Mouse (Mus musculus) brain, embryonic 18.5 days (tissue): ENCODE measurements at regions not wholly inside any gene's neighbourhood (a gene's known extent, or its start where the extent isn't known, plus 50 kb on each side); places are given as distances from the start of the nearest gene placed in this dataset.

Experiments
- DNase-seq: peaks from one replicate; pipeline ENCODE4 v3.0.0-alpha.2; 2012; ENCODE audit warnings: low read depth, low spot score

DNA sequence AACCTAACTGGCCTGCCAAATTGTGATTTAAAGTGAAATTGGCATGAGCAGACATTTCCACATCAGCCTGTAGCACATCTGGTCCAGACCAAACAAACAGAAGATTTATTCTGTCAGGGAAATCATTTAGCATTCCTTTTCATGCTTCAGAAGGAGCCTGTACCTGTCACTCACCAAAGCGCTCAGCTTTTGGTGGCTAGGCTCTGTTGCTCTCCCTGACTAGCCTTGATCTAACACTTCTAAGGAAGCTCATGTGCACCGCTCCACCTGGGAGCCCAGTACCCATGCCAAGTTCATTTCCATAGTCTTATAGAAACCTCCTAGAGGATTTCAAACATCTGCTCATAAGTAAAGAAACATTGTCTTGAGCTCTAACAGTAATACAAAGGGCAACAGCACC lies 253.8 kb upstream of the Tfap2d start:
- no peak for DNase-seq

GRCm38 (mm10) chr1:18857457-18857856 lies 245.4 kb upstream of the Tfap2d start:
- DNase-seq, result peak; percentile 22

DNA sequence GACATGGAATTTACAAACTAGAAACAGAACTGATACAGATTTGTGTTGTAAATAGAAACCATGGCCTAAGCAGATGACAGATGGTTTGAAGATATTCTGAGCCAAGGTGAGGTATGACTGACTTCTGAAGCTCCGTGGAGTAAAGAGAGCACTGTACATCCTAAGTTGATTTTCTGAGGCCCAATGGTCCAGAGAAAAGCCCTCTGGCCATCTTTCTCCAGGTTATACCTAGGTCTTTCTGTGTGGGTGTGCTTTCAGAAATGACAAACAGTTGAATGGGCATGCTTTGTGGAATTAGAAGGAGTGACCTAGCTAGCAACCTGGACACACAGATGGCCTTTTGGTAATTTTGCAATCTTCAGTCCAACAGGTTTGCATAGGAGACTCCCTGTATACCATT lies 199.6 kb upstream of the Tfap2d start:
- no peak for DNase-seq

DNA sequence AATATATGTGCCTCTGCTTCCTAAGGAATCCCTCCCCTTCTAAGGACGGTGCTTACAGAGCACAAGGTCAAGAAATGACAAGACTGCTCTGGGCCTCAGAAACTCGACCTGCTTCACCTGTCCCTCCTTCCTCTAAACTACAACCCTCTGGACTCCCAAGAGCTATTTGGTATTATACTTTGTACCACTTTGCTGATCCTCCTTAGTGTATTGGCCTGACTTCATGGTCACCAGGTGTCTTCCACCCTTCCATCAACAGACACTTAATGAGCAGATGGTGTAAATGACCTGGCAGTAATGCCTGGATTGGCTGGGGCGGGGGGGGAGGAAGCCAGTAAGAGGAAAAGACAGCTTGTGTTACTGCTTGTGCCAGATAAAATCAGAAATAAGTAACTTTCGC lies 199.1 kb upstream of the Tfap2d start:
- no peak for DNase-seq

DNA sequence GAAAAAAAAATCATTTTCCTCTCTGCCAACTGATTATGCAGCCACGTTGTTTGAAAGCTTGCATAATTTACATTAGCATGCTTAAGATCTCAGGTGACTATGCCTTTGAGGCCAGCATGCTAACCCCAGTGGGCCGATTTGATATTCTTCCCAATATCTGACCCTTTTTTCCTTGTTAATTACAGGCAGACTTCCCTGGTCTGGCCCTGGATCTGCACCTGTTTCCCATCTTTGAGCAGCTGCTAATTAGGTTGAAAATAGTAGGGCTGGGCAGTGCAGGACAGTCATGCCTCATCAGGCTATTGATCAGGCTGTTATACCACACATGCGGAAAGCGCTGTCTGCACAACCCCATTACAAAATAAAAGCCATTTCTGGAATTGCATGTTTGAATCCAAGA lies 191.2 kb upstream of the Tfap2d start:
- DNase-seq, result no peak

DNA sequence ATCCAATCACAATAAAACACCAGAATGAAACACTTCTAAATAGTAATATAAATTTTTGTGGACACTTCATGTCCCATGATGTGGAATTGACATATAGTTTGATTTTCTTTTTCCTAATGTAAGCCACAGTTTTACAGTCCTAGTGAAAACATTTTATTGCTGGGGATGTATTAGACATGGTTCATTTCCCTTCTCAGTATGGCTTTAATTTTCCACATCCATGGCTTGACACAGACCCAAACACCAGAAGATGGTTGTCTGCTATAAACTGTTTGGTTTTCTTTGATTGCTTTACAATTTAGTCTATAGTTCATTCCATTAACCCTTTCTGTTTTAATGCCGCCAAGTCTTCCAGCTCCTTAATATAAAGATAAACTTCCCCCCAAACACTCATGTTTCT lies 146.5 kb upstream of the Tfap2d start:
- DNase-seq, result no peak

GRCm38 (mm10) chr1:18956975-18957374 lies 145.8 kb upstream of the Tfap2d start:
- DNase-seq, result no peak

DNA sequence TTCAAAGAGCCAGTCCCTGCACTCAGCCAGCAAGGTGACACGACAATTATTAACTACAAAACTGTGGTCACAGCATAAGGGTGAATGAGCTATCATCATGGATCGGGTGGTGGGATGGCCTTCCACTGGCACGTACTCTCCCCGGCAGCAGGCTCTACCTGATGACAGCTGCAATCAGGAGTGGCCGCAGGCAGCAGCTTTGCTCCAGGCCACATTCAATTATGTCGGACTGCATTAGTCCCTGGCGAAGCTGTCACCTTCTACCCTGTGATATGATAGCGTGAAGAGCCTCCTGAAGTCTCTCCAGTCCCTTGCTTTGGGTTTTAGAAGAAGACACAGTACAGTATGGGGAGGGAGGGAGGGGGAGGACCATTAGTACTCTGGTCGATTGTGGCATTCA lies 141.4 kb upstream of the Tfap2d start:
- DNase-seq, result no peak

- DNase-seq, result no peak
These were observed 140.9 kb upstream of the Tfap2d start for GRCm38 (mm10) chr1:18961889-18962288.

DNA sequence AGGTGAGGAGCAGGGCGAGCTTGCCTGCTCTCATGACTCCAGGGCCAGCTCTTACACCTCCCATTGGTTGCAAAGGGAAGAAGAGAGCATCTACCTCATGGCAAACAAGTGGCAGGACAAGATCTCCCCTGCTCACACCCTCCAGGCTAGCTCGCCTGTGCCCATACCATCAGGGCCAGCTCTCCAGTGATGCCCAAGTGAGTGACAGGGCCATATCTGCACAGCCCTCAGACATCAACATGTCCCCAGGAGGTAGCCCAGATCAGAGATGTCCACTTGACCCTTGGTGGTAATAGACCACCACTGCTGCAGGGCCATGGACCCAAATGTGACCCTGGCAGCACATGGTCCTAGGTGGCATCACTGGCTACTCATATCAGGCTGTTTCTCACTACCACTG lies 133.9 kb upstream of the Tfap2d start:
- no peak for DNase-seq

- DNase-seq, result no peak
These were observed 132.6 kb upstream of the Tfap2d start for GRCm38 (mm10) chr1:18970173-18970572.

DNA sequence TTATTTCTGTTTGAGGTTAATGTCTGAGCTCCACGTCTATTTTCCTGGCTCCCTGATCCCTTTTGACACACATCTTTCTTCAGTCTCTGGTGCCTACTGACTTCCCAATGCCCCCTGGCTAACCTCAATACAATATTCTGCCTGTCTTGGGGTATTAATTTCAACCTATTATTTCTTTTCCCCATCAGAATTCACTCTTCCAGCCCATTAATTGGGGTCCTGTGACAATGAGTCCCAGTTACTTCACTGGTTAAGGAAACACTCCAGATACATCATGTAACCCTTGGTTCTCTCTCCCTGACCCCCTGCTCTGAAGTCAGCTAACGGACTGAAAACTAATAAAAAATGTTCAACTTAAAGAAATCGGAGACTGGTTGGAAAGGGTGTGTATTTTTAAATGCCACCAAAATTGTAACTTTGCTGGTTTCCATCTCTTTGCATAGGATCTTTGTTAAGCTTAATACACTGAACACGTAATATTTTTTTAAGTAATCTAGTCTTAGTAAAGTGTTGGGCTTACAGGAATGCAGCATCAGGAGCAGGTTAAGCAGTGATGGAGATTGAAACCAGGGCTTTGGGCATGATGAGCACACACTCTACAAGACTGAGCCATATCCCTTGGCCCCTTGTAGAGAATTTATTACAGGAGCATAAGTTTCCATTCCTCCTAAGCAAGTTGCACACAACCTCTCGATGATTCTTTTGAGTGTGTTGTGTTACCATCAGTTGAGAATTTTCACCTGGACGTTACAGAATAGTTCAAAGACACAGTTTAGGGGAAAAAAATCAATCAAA lies 128.8 kb upstream of the Tfap2d start:
- no peak for DNase-seq

DNA sequence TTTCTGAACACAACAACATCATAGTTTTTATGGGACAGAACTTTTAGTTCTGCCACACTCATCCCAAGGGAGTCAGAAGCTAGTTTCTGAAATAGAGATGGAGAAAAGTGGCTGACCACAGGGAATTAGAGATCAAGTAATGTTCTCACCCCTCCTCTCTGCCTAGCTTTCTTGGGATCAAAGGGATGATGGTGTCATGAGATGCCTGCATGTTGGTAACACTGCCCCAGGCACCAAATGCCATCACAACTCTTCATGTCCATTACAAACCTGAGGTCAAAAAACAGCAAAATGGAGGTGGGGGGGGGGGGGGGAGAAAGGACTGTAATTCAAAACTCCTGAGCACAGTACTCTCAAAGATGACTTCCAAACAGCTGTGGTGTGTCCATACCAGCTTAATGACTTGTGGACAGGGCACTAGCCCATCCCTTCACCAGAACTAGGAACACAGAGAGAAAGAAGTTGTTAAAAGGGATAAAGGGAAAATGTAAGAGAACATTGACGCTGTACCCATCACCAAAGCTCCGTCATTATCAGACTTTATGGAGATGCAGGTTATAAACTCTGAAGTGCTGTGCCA lies 127.9 kb upstream of the Tfap2d start:
- DNase-seq, result no peak

DNA sequence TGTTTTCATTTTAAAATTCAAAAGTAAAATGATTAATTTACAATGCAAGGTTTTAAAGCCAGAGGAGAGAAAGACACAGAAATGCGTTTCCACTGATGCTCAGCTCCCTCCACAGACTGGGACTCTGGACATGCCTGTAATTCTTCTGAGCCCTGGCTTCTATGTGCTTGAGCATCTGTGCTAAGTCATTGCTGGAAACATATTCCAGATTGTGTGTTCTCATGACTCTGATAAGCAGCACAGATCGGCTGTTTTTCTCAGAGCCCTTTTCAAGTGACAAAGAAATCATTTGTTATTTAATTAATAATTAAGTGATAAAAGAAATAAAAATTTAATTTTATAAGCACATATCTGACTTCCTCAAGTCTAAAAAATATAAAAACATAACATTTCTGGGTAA lies 127.3 kb upstream of the Tfap2d start:
- DNase-seq, result no peak

DNA sequence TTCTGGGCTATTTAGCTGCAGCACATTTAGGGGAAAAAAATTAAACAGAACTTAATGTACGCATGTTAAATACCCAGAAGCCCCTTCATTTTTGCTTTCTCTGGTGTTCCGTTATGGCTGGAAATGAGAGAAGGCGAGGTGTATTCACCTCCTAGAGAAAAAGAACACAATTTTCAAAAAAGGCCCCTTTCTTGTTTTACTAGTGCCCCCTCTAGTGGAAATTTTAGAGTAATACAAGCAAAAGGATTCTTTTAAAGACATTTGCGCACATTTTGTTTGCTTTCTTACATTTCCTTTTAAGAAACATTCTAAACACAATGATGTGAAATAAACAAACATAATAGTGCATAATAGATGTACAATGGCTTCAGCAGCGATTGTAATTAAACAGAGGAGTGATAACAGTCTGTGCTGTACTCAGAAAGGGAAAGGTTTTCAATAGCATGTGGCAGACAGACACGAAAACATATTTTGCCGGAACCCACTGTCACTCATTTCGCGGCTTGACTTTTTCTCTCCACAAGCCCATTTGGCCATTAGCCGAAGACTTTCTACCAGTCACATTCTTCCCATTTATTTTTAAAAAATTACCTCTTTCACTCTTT lies 126.0 kb upstream of the Tfap2d start:
- DNase-seq, result peak; percentile 34

DNA sequence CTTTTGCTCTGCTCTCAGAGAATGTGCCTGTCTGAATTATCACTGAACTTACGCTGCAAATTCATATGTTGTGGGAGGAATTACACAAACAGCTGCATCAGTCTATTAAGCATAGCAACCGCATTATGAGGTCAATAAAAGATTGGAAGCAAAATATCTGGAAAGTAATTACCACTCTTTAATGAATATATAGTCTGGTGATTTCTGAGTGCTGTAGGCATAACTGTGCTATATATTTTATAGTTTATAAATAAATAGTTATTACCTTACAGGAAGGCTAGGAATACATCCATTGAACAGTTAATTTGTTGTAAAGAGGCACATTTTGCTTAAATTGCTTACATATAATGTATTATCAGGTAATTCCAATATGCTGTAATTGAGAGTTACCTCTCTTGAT lies 123.7 kb upstream of the Tfap2d start:
- DNase-seq, result no peak

DNA sequence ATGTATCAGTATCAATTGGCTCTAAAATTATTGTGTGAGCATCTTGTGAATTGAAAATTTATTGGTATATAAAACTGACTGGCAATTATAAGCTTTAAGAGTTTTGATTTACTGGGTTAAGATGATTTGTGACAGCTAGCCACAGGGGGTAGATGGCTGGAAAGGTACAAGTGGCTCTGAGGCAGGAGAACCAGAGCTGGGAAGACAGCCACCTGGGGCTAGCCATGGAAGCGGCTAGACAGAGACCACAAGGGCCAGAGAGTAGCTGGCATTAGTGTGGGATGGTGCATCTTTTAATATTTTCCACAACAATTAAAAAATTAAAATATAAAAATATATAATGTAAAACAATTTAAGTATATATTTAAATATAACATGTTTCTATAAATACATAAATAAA lies 86.0 kb upstream of the Tfap2d start:
- no peak for DNase-seq
